Mouse (Mus musculus) neural tube, embryonic 14.5 days (tissue): ENCODE data around the gene Suclg2. TPM values are rescaled to one million over a fixed set of nuclear protein-coding genes. Genes with fewer than 3 reads are reported as not detected.
"Not testable (repeated sequence)": the region's sequence is repeated elsewhere in the genome, so short reads cannot be mapped to it uniquely, and the experiment has no call there.

ENCODE experiments used
- ATAC-seq: fragments of 200-750 bp; cut with Nextera tagmentation; 2 replicates; pipeline ENCODE4 v1.8.0; 2017; ENCODE audit warnings: low read depth, mild to moderate bottlenecking, moderate TSS enrichment, moderate library complexity
- H3K27ac ChIP-seq: fragments of 300-500 bp; sonication (generic); 2 replicates; pipeline ENCODE4 v1.5.1; 2014; ENCODE audit warnings: low read depth, mild to moderate bottlenecking, control low read depth, low read length, moderate library complexity, mixed read lengths
- H3K27me3 ChIP-seq: fragments of 300-500 bp; sonication (generic); 2 replicates; pipeline ENCODE4 v1.6.1; 2014; ENCODE audit warnings: low read length; ENCODE audit not compliant: control insufficient read depth, insufficient read depth
- H3K36me3 ChIP-seq: fragments of 300-500 bp; sonication (generic); 2 replicates; pipeline ENCODE4 v1.6.1; 2014; ENCODE audit warnings: low read length, mixed read lengths; ENCODE audit not compliant: control insufficient read depth, insufficient read depth
- H3K4me1 ChIP-seq: fragments of 300-500 bp; sonication (generic); 2 replicates; pipeline ENCODE4 v1.6.1; 2014; ENCODE audit warnings: low read length; ENCODE audit not compliant: control insufficient read depth, insufficient read depth
- H3K4me2 ChIP-seq: fragments of 300-500 bp; sonication (generic); 2 replicates; pipeline ENCODE4 v1.6.1; 2014; ENCODE audit warnings: mild to moderate bottlenecking, low read depth, low read length, control low read depth
- H3K4me3 ChIP-seq: fragments of 300-500 bp; sonication (generic); 2 replicates; pipeline ENCODE4 v1.5.1; 2014; ENCODE audit warnings: low read depth, low read length, control low read depth, mixed read lengths
- H3K9ac ChIP-seq: fragments of 300-500 bp; sonication (generic); replicated peaks from 2 replicates; pipeline ENCODE4 v1.6.1; 2014; ENCODE audit warnings: low read depth, mild to moderate bottlenecking, control low read depth, low read length, mixed read lengths
- H3K9me3 ChIP-seq: fragments of 300-500 bp; sonication (generic); 2 replicates; pipeline ENCODE4 v1.6.1; 2016; ENCODE audit warnings: low read length; ENCODE audit not compliant: control insufficient read depth
- WGBS: fragments of 180-500 bp; shearing (Covaris S2); extraction: QIAGEN DNeasy Blood & Tissue Kit; methylation state at CpG from one replicate; pipeline ENCODE4 v1.1.7; 2014; 5-methylcytosine and 5-hydroxymethylcytosine counted together
- polyA plus RNA-seq: library from polyadenylated mRNA; unstranded; fragments of >200 nt; fragmentation: Nextera tagmentation; extraction: Ambion mirVana; gene quantifications from 2 replicates; pipeline ENCODE4 v1.2.1, GENCODE M21; 2014

Suclg2 gene
- polyA plus RNA-seq, 1 experiment from 2014 or later, result 11.2 TPM

- H3K4me2 ChIP-seq, result no peak overlapping the region
- H3K27ac ChIP-seq, result no peak overlapping the region
- H3K36me3 ChIP-seq, result no peaks in the 10 kb centered on the region
- 77% methylated on average over 2 of the region's 2 CpGs for WGBS
- no peak overlapping the region for H3K4me3 ChIP-seq
- H3K9me3 ChIP-seq, result no peaks in the 10 kb centered on the region
- H3K4me1 ChIP-seq, result no peaks in the 10 kb centered on the region
- no peaks in the 10 kb centered on the region for H3K27me3 ChIP-seq
- no peak overlapping the region for H3K9ac ChIP-seq
- no peak for ATAC-seq
Measured at GRCm38 (mm10) chr6:95621821-95622220, 96.8 kb downstream of the Suclg2 start.

GRCm38 (mm10) chr6:95620804-95621203 lies 97.8 kb downstream of the Suclg2 start:
- no peaks in the 10 kb centered on the region for H3K27me3 ChIP-seq
- 95% methylated on average over 4 of the region's 4 CpGs for WGBS
- no peaks in the 10 kb centered on the region for H3K36me3 ChIP-seq
- no peak for ATAC-seq
- H3K4me2 ChIP-seq, result no peak overlapping the region
- H3K9me3 ChIP-seq, result no peaks in the 10 kb centered on the region
- no peak overlapping the region for H3K27ac ChIP-seq
- no peak overlapping the region for H3K9ac ChIP-seq
- H3K4me3 ChIP-seq, result no peak overlapping the region
- no peaks in the 10 kb centered on the region for H3K4me1 ChIP-seq

DNA sequence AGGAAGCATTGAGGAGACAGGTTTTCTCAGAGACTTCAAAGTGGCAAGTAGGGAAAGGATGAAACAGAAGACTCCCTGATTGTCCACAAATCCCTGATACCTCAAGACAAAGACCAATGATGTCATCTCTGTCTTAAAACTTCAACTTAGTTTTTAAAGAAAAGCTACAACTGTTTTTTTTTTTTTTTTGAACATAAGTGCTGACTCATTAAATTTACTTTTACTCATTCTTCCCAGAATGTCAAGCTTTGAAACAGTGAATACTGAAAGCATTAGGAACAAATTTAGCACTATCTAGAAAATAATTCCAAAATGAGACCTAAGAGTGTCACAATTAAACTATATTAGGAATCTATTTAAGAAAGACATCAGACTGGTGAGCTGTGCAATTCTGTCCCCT lies 98.8 kb downstream of the Suclg2 start:
- no peak for ATAC-seq
- Histone ChIP-seq H3K9me3 (no peaks in the 10 kb centered on the region), H3K27me3 (no peaks in the 10 kb centered on the region), H3K4me1 (no peaks in the 10 kb centered on the region), H3K27ac (no peak overlapping the region), H3K4me3 (no peak overlapping the region), H3K4me2 (no peak overlapping the region), H3K36me3 (no peaks in the 10 kb centered on the region), H3K9ac (no peak overlapping the region)

GRCm38 (mm10) chr6:95618434-95618833 lies 100.2 kb downstream of the Suclg2 start:
- Histone ChIP-seq H3K9ac (no peak overlapping the region), H3K4me2 (no peak overlapping the region), H3K27me3 (no peaks in the 10 kb centered on the region), H3K36me3 (no peaks in the 10 kb centered on the region), H3K27ac (no peak overlapping the region), H3K4me3 (no peak overlapping the region), H3K9me3 (no peaks in the 10 kb centered on the region), H3K4me1 (no peaks in the 10 kb centered on the region)
- ATAC-seq, result no peak
- WGBS, result 94% methylated on average over 4 of the region's 4 CpGs

GRCm38 (mm10) chr6:95613228-95613627 lies 105.4 kb downstream of the Suclg2 start:
- no peaks in the 10 kb centered on the region for H3K9me3 ChIP-seq
- H3K36me3 ChIP-seq, result no peaks in the 10 kb centered on the region
- H3K27ac ChIP-seq, result no peak overlapping the region
- H3K4me2 ChIP-seq, result no peak overlapping the region
- H3K4me3 ChIP-seq, result no peak overlapping the region
- no peak for ATAC-seq
- no peak overlapping the region for H3K9ac ChIP-seq
- no peaks in the 10 kb centered on the region for H3K27me3 ChIP-seq
- H3K4me1 ChIP-seq, result no peaks in the 10 kb centered on the region
- 86% methylated on average over 3 of the region's 3 CpGs for WGBS

GRCm38 (mm10) chr6:95612412-95613022 lies 106.1 kb downstream of the Suclg2 start:
- Histone ChIP-seq H3K4me2 (no peak overlapping the region), H3K4me1 (no peaks in the 10 kb centered on the region), H3K27me3 (no peaks in the 10 kb centered on the region), H3K9me3 (no peaks in the 10 kb centered on the region), H3K4me3 (no peak overlapping the region), H3K9ac (no peak overlapping the region), H3K27ac (no peak overlapping the region), H3K36me3 (no peaks in the 10 kb centered on the region)
- ATAC-seq, result no peak
- WGBS, result 76% methylated on average over 3 of the region's 3 CpGs

DNA sequence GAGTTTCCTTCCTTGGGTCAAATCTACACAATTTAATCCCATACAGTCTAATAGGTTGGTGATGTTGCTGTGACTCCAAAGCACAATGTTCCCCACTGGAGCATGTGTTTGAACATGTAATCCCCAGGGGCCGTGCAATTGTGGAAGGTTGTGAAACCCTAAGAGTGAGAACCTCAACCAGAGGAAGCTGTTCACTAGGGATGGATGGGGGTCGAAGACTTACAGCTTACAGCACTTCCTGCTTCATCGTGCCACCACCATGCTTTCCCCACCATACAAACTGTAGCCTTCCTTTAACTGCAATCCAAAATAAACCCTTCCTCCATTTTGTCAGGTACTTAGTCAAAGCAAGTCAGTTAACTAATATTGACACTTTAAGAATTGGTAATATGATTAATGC lies 107.5 kb downstream of the Suclg2 start:
- 89% methylated on average over 3 of the region's 3 CpGs for WGBS
- Histone ChIP-seq H3K4me3 (no peak overlapping the region), H3K27ac (no peak overlapping the region), H3K9me3 (no peaks in the 10 kb centered on the region), H3K36me3 (no peaks in the 10 kb centered on the region), H3K4me1 (no peaks in the 10 kb centered on the region), H3K27me3 (no peaks in the 10 kb centered on the region), H3K4me2 (no peak overlapping the region), H3K9ac (no peak overlapping the region)
- ATAC-seq, result no peak

- H3K4me1 ChIP-seq, result no peaks in the 10 kb centered on the region
- H3K4me3 ChIP-seq, result no peak overlapping the region
- H3K4me2 ChIP-seq, result no peak overlapping the region
- H3K9me3 ChIP-seq, result no peaks in the 10 kb centered on the region
- WGBS, result 90% methylated on average over 3 of the region's 3 CpGs
- H3K9ac ChIP-seq, result no peak overlapping the region
- H3K27ac ChIP-seq, result no peak overlapping the region
- no peak for ATAC-seq
- no peaks in the 10 kb centered on the region for H3K27me3 ChIP-seq
- H3K36me3 ChIP-seq, result no peaks in the 10 kb centered on the region
Measured at GRCm38 (mm10) chr6:95608123-95608522, 110.5 kb downstream of the Suclg2 start.

DNA sequence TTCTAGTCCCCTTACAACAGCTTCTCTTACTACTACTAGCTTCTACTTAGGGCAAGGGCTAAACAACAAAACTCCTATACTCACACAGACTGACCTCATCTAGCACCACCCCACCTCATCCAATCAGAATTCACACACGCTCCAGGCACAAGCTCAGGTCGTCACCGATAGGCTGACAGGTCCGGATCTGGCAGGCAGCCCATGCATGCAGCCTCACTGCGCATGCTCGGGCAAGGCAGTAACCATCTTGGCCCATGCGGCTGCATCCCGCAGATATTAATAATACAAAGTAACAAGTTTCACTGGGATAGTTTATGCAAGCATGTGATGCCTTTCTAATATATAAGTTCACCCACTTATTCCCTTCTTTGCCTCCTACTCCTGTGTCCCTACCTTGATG lies 117.9 kb downstream of the Suclg2 start:
- H3K9ac ChIP-seq, H3K36me3 ChIP-seq, H3K4me2 ChIP-seq, H3K27me3 ChIP-seq, H3K27ac ChIP-seq, H3K4me1 ChIP-seq, H3K9me3 ChIP-seq, ATAC-seq, H3K4me3 ChIP-seq: not testable (repeated sequence)
- WGBS, result 96% methylated on average over 8 of the region's 8 CpGs
